Mouse (Mus musculus) gastrocnemius, postnatal 10 days (tissue): Measurements from ENCODE around the gene Mageb3. TPM values are rescaled to one million over a fixed set of nuclear protein-coding genes. Genes with fewer than 3 reads are reported as not detected.
"Not testable (repeated sequence)": the region's sequence is repeated elsewhere in the genome, so short reads cannot be mapped to it uniquely, and the experiment has no call there.

Source experiments
- DNase-seq: peaks from one replicate; pipeline ENCODE4 v3.0.0; 2021; ENCODE audit warnings: mixed read lengths
- long read RNA-seq, 2 experiments: library from polyadenylated mRNA; stranded (forward); transcript quantifications; one replicate each; pipeline ENCODE4 v2.0.0; 2021
- total RNA-seq, 2 experiments: library from RNA; stranded (reverse); gene quantifications; 2 replicates each; pipeline ENCODE4 v1.2.3; 2021

Mageb3 gene
- total RNA-seq = under 1 TPM; 0.11 to 0.19 TPM
- long read RNA-seq, experiment 1, partial matches to known transcripts = 0 of 1 reads
- long read RNA-seq, experiment 1, other reads (novel, unspliced or antisense) = 0 of 1 reads
- long read RNA-seq, experiment 2 = 0 reads

GRCm38 (mm10) chr2:121955765-121956223 is at the start of gene Mageb3, which contains the start of gene Ctdspl2:
Mageb3 (minus strand) TSS chr2:121956092.
Ctdspl2 (plus strand) TSS chr2:121956001.
- peak; percentile 98 for DNase-seq

- no peak for DNase-seq
Measured at GRCm38 (mm10) chr2:121995738-121996137, 39.8 kb upstream of the Mageb3 start.

GRCm38 (mm10) chr2:121957216-121957792 is 1.4 kb upstream of the Mageb3 start:
- DNase-seq = no peak

- peak; percentile 96 for DNase-seq
Measured at GRCm38 (mm10) chr2:121956224-121957018, 529 bp upstream of the Mageb3 start.

GRCm38 (mm10) chr2:121954971-121955656 is 778 bp downstream of the Mageb3 start:
- DNase-seq = no peak

- no peak for DNase-seq
Measured at GRCm38 (mm10) chr2:121943364-121943763, 12.5 kb downstream of the Mageb3 start.

- DNase-seq = not testable (repeated sequence)
Measured at GRCm38 (mm10) chr2:121937624-121938023, 18.3 kb downstream of the Mageb3 start.

- DNase-seq = no peak
Measured at GRCm38 (mm10) chr2:121916047-121916970, 39.6 kb downstream of the Mageb3 start.

- DNase-seq = no peak
Measured at GRCm38 (mm10) chr2:121909975-121910374, 45.9 kb downstream of the Mageb3 start.

Other genes starting within 250 kb of the Mageb3 start
- under 1 TPM; 0.78 to 0.95 TPM for gene Frmd5, start 149.0 kb downstream of the Mageb3 start, total RNA-seq
- 10 to 100 TPM; 32.7 to 38.7 TPM for gene Casc4, start 89.1 kb downstream of the Mageb3 start, total RNA-seq
- 10 to 100 TPM; 17.7 to 26.0 TPM for gene Ctdspl2, start 91 bp downstream of the Mageb3 start, total RNA-seq
- 10 to 100 TPM; 18.0 to 19.4 TPM for gene Eif3j1, start 72.5 kb upstream of the Mageb3 start, total RNA-seq
- gene Spg11, start 162.3 kb upstream of the Mageb3 start, total RNA-seq = 1 to 10 TPM; 7.6 to 8.9 TPM
- gene B2m, start 191.6 kb upstream of the Mageb3 start, total RNA-seq = 100 to 1,000 TPM; 109 to 137 TPM
- not detected for gene Trim69, start 204.6 kb upstream of the Mageb3 start, total RNA-seq
- not detected for gene Patl2, start 230.1 kb upstream of the Mageb3 start, total RNA-seq
- not detected for gene Terb2, start 230.2 kb upstream of the Mageb3 start, total RNA-seq